Mouse (Mus musculus): Measurements from ENCODE around the gene Pecam1. TPM values are rescaled to one million over a fixed set of nuclear protein-coding genes. Genes with fewer than 3 reads are reported as not detected.
"Not testable (repeated sequence)": the region's sequence is repeated elsewhere in the genome, so short reads cannot be mapped to it uniquely, and the experiment has no call there.

Gene Pecam1
- polyA plus RNA-seq, 1 experiment = 10.7 TPM

DNA sequence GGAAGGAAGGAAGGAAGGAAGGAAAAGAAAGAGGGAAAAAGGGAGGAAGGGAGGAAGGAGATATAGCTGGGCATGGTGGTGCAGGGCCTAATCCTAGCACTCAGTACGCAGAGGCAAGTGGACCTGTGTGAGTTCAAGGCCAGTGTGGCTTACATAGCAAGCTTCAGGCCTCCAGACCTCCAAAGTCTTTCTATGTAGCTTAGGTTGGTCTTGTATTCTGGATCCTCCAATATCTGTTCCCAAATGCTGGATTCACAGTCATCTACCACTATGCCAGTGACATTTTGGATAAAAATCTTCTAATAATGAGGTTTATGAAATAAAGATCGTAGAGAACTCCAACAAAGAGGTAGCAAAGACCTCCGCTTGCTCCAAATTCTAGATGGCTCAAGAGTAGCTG lies 8.6 kb downstream of the Pecam1 start:
- H3K27me3 ChIP-seq (ENCODE audit: control insufficient read depth, insufficient read depth, low read length) = no peaks in the 10 kb centered on the region
- H3K36me3 ChIP-seq (ENCODE audit: control insufficient read depth, insufficient read depth, low read length) = no peaks in the 10 kb centered on the region
- WGBS = 92% methylated on average over 3 of the region's 3 CpGs
- H3K27ac ChIP-seq (ENCODE audit: insufficient read depth, low read depth, low read length) = no peak overlapping the region
- no peak overlapping the region for H3K4me3 ChIP-seq (ENCODE audit: low read depth, low read length)
- TF ChIP-seq CTCF (IDR thresholded peaks at IDR 0.05; ENCODE audit: extremely low read depth, insufficient read length, insufficient replicate concordance, low read depth, low read length) (no peak), POLR2A (IDR thresholded peaks at IDR 0.05; ENCODE audit: low read depth, low read length) (no peak)
- H3K4me1 ChIP-seq (ENCODE audit: control insufficient read depth, insufficient read depth, insufficient read length, low read length) = no peaks in the 10 kb centered on the region

DNA sequence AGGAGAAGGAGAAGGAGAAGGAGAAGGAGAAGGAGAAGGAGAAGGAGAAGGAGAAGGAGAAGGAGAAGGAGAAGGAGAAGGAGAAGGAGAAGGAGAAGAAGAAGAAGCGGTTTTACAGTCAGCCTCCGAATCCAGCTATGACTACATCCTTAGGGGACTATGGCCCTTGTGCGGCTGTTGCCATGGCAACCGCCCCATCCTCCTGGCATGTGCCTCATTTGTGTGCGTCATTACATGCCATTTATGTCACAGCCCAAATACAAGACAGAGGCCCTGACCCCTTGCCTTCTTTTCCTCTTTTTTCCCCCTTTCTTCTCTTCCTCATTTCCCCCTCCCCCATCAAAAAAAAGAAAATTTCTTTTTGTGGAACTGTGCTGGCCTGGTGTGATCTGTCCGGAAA lies 9.2 kb downstream of the Pecam1 start:
- Histone ChIP-seq H3K4me3 (ENCODE audit: low read depth, low read length) (no peak overlapping the region), H3K4me1 (ENCODE audit: control insufficient read depth, insufficient read depth, insufficient read length, low read length) (no peaks in the 10 kb centered on the region), H3K27ac (ENCODE audit: insufficient read depth, low read depth, low read length) (no peak overlapping the region), H3K36me3 (ENCODE audit: control insufficient read depth, insufficient read depth, low read length) (no peaks in the 10 kb centered on the region), H3K27me3 (ENCODE audit: control insufficient read depth, insufficient read depth, low read length) (no peaks in the 10 kb centered on the region)
- 88% methylated on average over 6 of the region's 6 CpGs for WGBS
- TF ChIP-seq CTCF (IDR thresholded peaks at IDR 0.05; ENCODE audit: extremely low read depth, insufficient read length, insufficient replicate concordance, low read depth, low read length) (no peak), POLR2A (IDR thresholded peaks at IDR 0.05; ENCODE audit: low read depth, low read length) (no peak)

GRCm38 (mm10) chr11:106740724-106741123 lies 9.7 kb downstream of the Pecam1 start:
- not testable (repeated sequence) for H3K4me1 ChIP-seq (ENCODE audit: control insufficient read depth, insufficient read depth, insufficient read length, low read length); H3K27ac ChIP-seq (ENCODE audit: insufficient read depth, low read depth, low read length); H3K27me3 ChIP-seq (ENCODE audit: control insufficient read depth, insufficient read depth, low read length); H3K36me3 ChIP-seq (ENCODE audit: control insufficient read depth, insufficient read depth, low read length); H3K4me3 ChIP-seq (ENCODE audit: low read depth, low read length)
- 93% methylated on average over 5 of the region's 8 CpGs for WGBS

- no peaks in the 10 kb centered on the region for H3K36me3 ChIP-seq (ENCODE audit: control insufficient read depth, insufficient read depth, low read length)
- no peak overlapping the region for H3K4me3 ChIP-seq (ENCODE audit: low read depth, low read length)
- H3K4me1 ChIP-seq (ENCODE audit: control insufficient read depth, insufficient read depth, insufficient read length, low read length) = no peaks in the 10 kb centered on the region
- WGBS = 96% methylated on average over 2 of the region's 2 CpGs
- no peaks in the 10 kb centered on the region for H3K27me3 ChIP-seq (ENCODE audit: control insufficient read depth, insufficient read depth, low read length)
- TF ChIP-seq CTCF (IDR thresholded peaks at IDR 0.05; ENCODE audit: extremely low read depth, insufficient read length, insufficient replicate concordance, low read depth, low read length) = no peak
- no peak for TF ChIP-seq POLR2A (IDR thresholded peaks at IDR 0.05; ENCODE audit: low read depth, low read length)
- H3K27ac ChIP-seq (ENCODE audit: insufficient read depth, low read depth, low read length) = no peak overlapping the region
Observed at GRCm38 (mm10) chr11:106739116-106739515, 11.3 kb downstream of the Pecam1 start.

DNA sequence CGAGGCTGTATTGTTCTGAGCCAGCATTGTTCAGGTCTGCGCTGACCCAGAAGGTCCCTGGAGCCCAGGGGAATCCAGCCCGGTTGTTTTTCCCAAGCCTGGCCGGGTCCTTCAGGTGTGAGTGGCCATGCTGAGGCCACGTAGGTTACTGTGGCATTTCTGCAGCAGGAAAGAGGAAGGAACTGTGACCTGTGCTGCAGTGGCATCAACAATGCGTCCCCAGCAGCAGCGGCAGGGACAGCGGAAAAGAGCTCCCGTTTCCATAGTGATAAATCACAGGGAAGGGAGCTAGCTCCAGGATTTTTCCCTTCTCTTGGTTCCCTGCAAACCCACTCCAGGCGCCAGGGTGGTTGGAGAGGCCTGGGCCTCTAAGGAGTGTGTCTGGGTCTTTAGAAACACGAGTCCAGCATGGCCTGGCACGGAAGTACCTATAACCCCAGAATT lies 13.2 kb downstream of the Pecam1 start:
- 72% methylated on average over 12 of the region's 12 CpGs for WGBS
- H3K27ac ChIP-seq (ENCODE audit: insufficient read depth, low read depth, low read length) = 0 out of 2 replicates have a peak overlapping the region, but pooled peaks have one; percentile 21
- H3K36me3 ChIP-seq (ENCODE audit: control insufficient read depth, insufficient read depth, low read length) = no peaks in the 10 kb centered on the region
- TF ChIP-seq CTCF (IDR thresholded peaks at IDR 0.05; ENCODE audit: extremely low read depth, insufficient read length, insufficient replicate concordance, low read depth, low read length) = no peak
- no peak for TF ChIP-seq POLR2A (IDR thresholded peaks at IDR 0.05; ENCODE audit: low read depth, low read length)
- H3K4me1 ChIP-seq (ENCODE audit: control insufficient read depth, insufficient read depth, insufficient read length, low read length) = no peaks in the 10 kb centered on the region
- H3K27me3 ChIP-seq (ENCODE audit: control insufficient read depth, insufficient read depth, low read length) = no peaks in the 10 kb centered on the region
- no peak overlapping the region for H3K4me3 ChIP-seq (ENCODE audit: low read depth, low read length)

DNA sequence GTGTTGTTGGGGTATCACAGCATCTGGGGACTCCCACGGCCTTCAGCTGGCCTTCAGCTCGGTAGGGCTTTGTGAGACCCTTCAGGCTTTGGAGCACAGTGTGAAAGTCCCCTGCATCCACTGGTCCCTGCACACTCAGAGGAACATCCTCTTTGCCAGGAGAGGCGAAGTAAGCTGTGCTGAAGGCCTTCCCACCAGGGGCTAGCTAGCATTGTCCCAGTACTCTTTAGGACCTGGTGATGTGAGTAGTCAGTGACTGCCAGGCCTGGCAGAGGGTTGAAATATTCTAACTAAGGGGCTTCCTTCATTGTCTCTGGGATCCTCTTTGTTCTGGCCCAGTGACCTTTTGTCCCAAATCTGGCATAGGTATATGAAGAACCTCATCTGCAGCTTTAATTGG lies 13.8 kb downstream of the Pecam1 start:
- Histone ChIP-seq H3K4me1 (ENCODE audit: control insufficient read depth, insufficient read depth, insufficient read length, low read length) (no peaks in the 10 kb centered on the region), H3K27me3 (ENCODE audit: control insufficient read depth, insufficient read depth, low read length) (no peaks in the 10 kb centered on the region), H3K4me3 (ENCODE audit: low read depth, low read length) (no peak overlapping the region), H3K36me3 (ENCODE audit: control insufficient read depth, insufficient read depth, low read length) (no peaks in the 10 kb centered on the region), H3K27ac (ENCODE audit: insufficient read depth, low read depth, low read length) (peak overlapping the region; percentile 21; the same call in 1 of the 2 replicates)
- WGBS = 86% methylated on average over 3 of the region's 3 CpGs
- no peak for TF ChIP-seq CTCF (IDR thresholded peaks at IDR 0.05; ENCODE audit: extremely low read depth, insufficient read length, insufficient replicate concordance, low read depth, low read length)
- no peak for TF ChIP-seq POLR2A (IDR thresholded peaks at IDR 0.05; ENCODE audit: low read depth, low read length)

- Histone ChIP-seq H3K27ac (ENCODE audit: insufficient read depth, low read depth, low read length) (no peak overlapping the region), H3K4me1 (ENCODE audit: control insufficient read depth, insufficient read depth, insufficient read length, low read length) (peaks cover 8% of the 10 kb centered on the region), H3K36me3 (ENCODE audit: control insufficient read depth, insufficient read depth, low read length) (no peaks in the 10 kb centered on the region), H3K27me3 (ENCODE audit: control insufficient read depth, insufficient read depth, low read length) (no peaks in the 10 kb centered on the region), H3K4me3 (ENCODE audit: low read depth, low read length) (no peak overlapping the region)
- no peak for TF ChIP-seq POLR2A (IDR thresholded peaks at IDR 0.05; ENCODE audit: low read depth, low read length)
- no peak for TF ChIP-seq CTCF (IDR thresholded peaks at IDR 0.05; ENCODE audit: extremely low read depth, insufficient read length, insufficient replicate concordance, low read depth, low read length)
- 28% methylated on average over 4 of the region's 4 CpGs for WGBS
Observed at GRCm38 (mm10) chr11:106730714-106731113, 19.7 kb downstream of the Pecam1 start.

DNA sequence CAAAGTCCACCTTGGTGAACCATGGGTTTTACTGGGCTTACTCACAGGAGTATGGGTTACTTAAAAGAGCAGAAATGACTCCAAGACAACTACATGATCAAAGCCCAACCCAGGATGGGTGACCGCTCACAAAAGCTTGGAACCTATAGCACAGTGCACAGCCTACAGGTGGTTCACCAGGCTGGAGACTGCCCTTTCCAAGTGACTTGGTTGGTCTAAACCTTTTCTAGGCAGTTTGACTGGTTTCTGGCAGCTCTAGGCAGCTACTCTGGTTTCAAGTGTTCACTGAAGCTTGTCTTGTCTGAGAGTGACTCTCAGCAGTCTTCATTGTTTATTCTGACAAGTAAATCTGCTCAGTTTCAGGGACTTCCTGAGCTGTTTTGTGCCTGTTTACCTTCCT lies 20.8 kb downstream of the Pecam1 start:
- Histone ChIP-seq H3K27me3 (ENCODE audit: control insufficient read depth, insufficient read depth, low read length) (no peaks in the 10 kb centered on the region), H3K36me3 (ENCODE audit: control insufficient read depth, insufficient read depth, low read length) (no peaks in the 10 kb centered on the region), H3K27ac (ENCODE audit: insufficient read depth, low read depth, low read length) (no peak overlapping the region), H3K4me1 (ENCODE audit: control insufficient read depth, insufficient read depth, insufficient read length, low read length) (peaks cover 8% of the 10 kb centered on the region), H3K4me3 (ENCODE audit: low read depth, low read length) (no peak overlapping the region)
- WGBS = 93% methylated on average over 1 of the region's 1 CpGs
- TF ChIP-seq POLR2A (IDR thresholded peaks at IDR 0.05; ENCODE audit: low read depth, low read length) (no peak), CTCF (IDR thresholded peaks at IDR 0.05; ENCODE audit: extremely low read depth, insufficient read length, insufficient replicate concordance, low read depth, low read length) (no peak)

All from small intestine, adult 2 months (tissue).